Mouse (Mus musculus) right cerebral cortex, adult 2 months (tissue): ENCODE results near the gene Rbm8a2.

Experiments
- DNase-seq, 2 experiments: peaks; one replicate each; pipeline ENCODE4 v3.0.0; 2021 to 2022; ENCODE audit warnings: low spot score in 2 of 2

Rbm8a2 gene

DNA sequence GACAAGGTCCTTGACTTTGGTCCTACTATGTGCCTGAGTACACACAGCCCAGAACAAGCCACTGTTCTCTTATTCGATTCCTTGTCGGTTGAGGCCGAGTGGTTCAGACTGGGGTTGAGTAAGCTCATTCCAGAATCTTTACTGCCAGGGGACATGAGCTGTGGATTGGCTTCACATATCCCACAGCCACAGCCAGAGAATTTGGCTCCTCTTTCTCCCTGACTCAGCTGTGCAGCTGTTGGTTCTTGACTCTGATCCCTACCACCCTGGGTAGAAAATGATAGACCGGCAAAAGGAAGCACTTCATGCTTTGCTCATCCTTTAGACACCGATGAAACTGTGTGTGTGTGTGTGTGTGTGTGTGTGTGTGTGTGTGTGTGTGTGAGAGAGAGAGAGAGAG is 47.5 kb downstream of the Rbm8a2 start:
- no peak for DNase-seq
